Mouse (Mus musculus): ENCODE results near the gene Optn. TPM values are rescaled to one million over a fixed set of nuclear protein-coding genes. Genes with fewer than 3 reads are reported as not detected.
A peak's percentile ranks its signal among the peaks of the same experiment; 100 is the strongest.
"Not testable (repeated sequence)": the region's sequence is repeated elsewhere in the genome, so short reads cannot be mapped to it uniquely, and the experiment has no call there.

Gene Optn
- polyA plus RNA-seq (2012; rRNA removed) = 4.2 and 5.0 TPM in 2 replicates

GRCm38 (mm10) chr2:5063299-5064205 lies at the start of gene Optn:
Gene Optn (minus strand): TSS chr2:5064051.
- Histone ChIP-seq H3K4me3 (replicated peaks; ENCODE audit: extremely low read depth, low read depth, low read length) (peak within 1 kb of the TSS; percentile 63), H3K4me1 (ENCODE audit: control insufficient read depth, insufficient read depth, low read length) (peaks cover 3% of the 10 kb centered on the region; the same call in 1 of the 2 replicates)
- TF ChIP-seq CTCF (IDR thresholded peaks at IDR 0.05; ENCODE audit: insufficient read depth, low read length) (no peak), POLR2A (IDR thresholded peaks at IDR 0.05; ENCODE audit: borderline replicate concordance, extremely low read depth, low read depth, low read length) (no peak; the same call in 1 of the 2 replicates)
- peak; percentile 89 for DNase-seq
- WGBS = 2% methylated on average over 63 of the region's 63 CpGs

GRCm38 (mm10) chr2:5112785-5113291 lies 49.0 kb upstream of the Optn start:
- DNase-seq = no peak
- TF ChIP-seq CTCF (IDR thresholded peaks at IDR 0.05; ENCODE audit: insufficient read depth, low read length) = no peak
- no peak for TF ChIP-seq POLR2A (IDR thresholded peaks at IDR 0.05; ENCODE audit: borderline replicate concordance, extremely low read depth, low read depth, low read length)
- Histone ChIP-seq H3K4me3 (replicated peaks; ENCODE audit: extremely low read depth, low read depth, low read length) (no peak overlapping the region), H3K4me1 (ENCODE audit: control insufficient read depth, insufficient read depth, low read length) (no peaks in the 10 kb centered on the region)
- WGBS = 14% methylated on average over 8 of the region's 8 CpGs

- no peak for DNase-seq
Observed at GRCm38 (mm10) chr2:5102891-5103290, 39.0 kb upstream of the Optn start.

GRCm38 (mm10) chr2:5101743-5102245 lies 37.9 kb upstream of the Optn start:
- no peak for DNase-seq
- H3K4me1 ChIP-seq (ENCODE audit: control insufficient read depth, insufficient read depth, low read length) = no peaks in the 10 kb centered on the region
- TF ChIP-seq POLR2A (IDR thresholded peaks at IDR 0.05; ENCODE audit: borderline replicate concordance, extremely low read depth, low read depth, low read length) (no peak), CTCF (IDR thresholded peaks at IDR 0.05; ENCODE audit: insufficient read depth, low read length) (no peak)
- 80% methylated on average over 10 of the region's 10 CpGs for WGBS
- H3K4me3 ChIP-seq (replicated peaks; ENCODE audit: extremely low read depth, low read depth, low read length) = no peak overlapping the region

More at GRCm38 (mm10) chr2:5102891-5103290, 39.0 kb upstream of the Optn start:
- no peak for TF ChIP-seq CTCF (IDR thresholded peaks at IDR 0.05; ENCODE audit: insufficient read depth, low read length)
- TF ChIP-seq POLR2A (IDR thresholded peaks at IDR 0.05; ENCODE audit: borderline replicate concordance, extremely low read depth, low read depth, low read length) = no peak
- Histone ChIP-seq H3K4me1 (ENCODE audit: control insufficient read depth, insufficient read depth, low read length) (no peaks in the 10 kb centered on the region), H3K4me3 (replicated peaks; ENCODE audit: extremely low read depth, low read depth, low read length) (no peak overlapping the region)
- WGBS = 47% methylated on average over 1 of the region's 1 CpGs

- H3K4me1 ChIP-seq (ENCODE audit: control insufficient read depth, insufficient read depth, low read length) = no peaks in the 10 kb centered on the region
- 81% methylated on average over 6 of the region's 6 CpGs for WGBS
- H3K4me3 ChIP-seq (replicated peaks; ENCODE audit: extremely low read depth, low read depth, low read length) = no peak overlapping the region
- TF ChIP-seq POLR2A (IDR thresholded peaks at IDR 0.05; ENCODE audit: borderline replicate concordance, extremely low read depth, low read depth, low read length) = no peak
- TF ChIP-seq CTCF (IDR thresholded peaks at IDR 0.05; ENCODE audit: insufficient read depth, low read length) = no peak
- no peak for DNase-seq
Observed at GRCm38 (mm10) chr2:5099176-5099575, 35.3 kb upstream of the Optn start.

GRCm38 (mm10) chr2:5097786-5098445 lies 34.1 kb upstream of the Optn start:
- no peaks in the 10 kb centered on the region for H3K4me1 ChIP-seq (ENCODE audit: control insufficient read depth, insufficient read depth, low read length)
- no peak for DNase-seq
- WGBS = 13% methylated on average over 20 of the region's 20 CpGs
- no peak for TF ChIP-seq CTCF (IDR thresholded peaks at IDR 0.05; ENCODE audit: insufficient read depth, low read length)
- TF ChIP-seq POLR2A (IDR thresholded peaks at IDR 0.05; ENCODE audit: borderline replicate concordance, extremely low read depth, low read depth, low read length) = no peak
- H3K4me3 ChIP-seq (replicated peaks; ENCODE audit: extremely low read depth, low read depth, low read length) = no peak overlapping the region

GRCm38 (mm10) chr2:5095316-5095715 lies 31.5 kb upstream of the Optn start:
- no peak for DNase-seq
- TF ChIP-seq POLR2A (IDR thresholded peaks at IDR 0.05; ENCODE audit: borderline replicate concordance, extremely low read depth, low read depth, low read length) (no peak), CTCF (IDR thresholded peaks at IDR 0.05; ENCODE audit: insufficient read depth, low read length) (no peak)
- no peak overlapping the region for H3K4me3 ChIP-seq (replicated peaks; ENCODE audit: extremely low read depth, low read depth, low read length)
- WGBS = 11% methylated on average over 1 of the region's 1 CpGs
- H3K4me1 ChIP-seq (ENCODE audit: control insufficient read depth, insufficient read depth, low read length) = no peaks in the 10 kb centered on the region

- no peak for TF ChIP-seq CTCF (IDR thresholded peaks at IDR 0.05; ENCODE audit: insufficient read depth, low read length)
- no peak for TF ChIP-seq POLR2A (IDR thresholded peaks at IDR 0.05; ENCODE audit: borderline replicate concordance, extremely low read depth, low read depth, low read length)
- WGBS = 80% methylated on average over 5 of the region's 5 CpGs
- no peak for DNase-seq
- Histone ChIP-seq H3K4me1 (ENCODE audit: control insufficient read depth, insufficient read depth, low read length) (no peaks in the 10 kb centered on the region), H3K4me3 (replicated peaks; ENCODE audit: extremely low read depth, low read depth, low read length) (no peak overlapping the region)
Observed at GRCm38 (mm10) chr2:5094876-5095275, 31.0 kb upstream of the Optn start.

GRCm38 (mm10) chr2:5090385-5090784 lies 26.5 kb upstream of the Optn start:
- DNase-seq; H3K4me1 ChIP-seq (ENCODE audit: control insufficient read depth, insufficient read depth, low read length); H3K4me3 ChIP-seq (replicated peaks; ENCODE audit: extremely low read depth, low read depth, low read length): not testable (repeated sequence)
- WGBS = 82% methylated on average over 3 of the region's 4 CpGs
